Mouse (Mus musculus) kidney, postnatal 14 days (tissue): ENCODE data around the gene Kpna7.

ENCODE experiments used
- DNase-seq: peaks from one replicate; pipeline ENCODE4 v3.0.0; 2022; ENCODE audit warnings: mixed read lengths

Kpna7 gene

DNA sequence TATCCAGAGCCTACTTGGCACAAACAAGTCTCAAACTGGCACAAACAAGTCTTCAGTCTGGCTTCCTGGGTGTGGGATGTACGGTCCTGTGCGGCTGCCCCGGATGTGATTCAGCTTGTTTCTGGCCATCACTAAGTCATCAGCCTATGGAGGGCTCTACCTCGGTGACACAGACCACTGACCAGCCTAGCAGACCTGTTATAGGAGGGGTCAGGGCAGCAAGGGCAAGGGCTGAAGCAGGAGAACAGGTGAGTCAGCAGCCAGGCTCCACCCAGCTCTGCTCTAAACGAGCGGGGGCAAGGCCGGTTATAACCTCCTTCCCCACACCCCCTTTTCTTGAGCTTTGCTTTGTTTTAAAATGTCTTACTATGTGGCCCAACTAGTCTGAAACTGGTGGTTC lies 129.4 kb downstream of the Kpna7 start:
- DNase-seq: no peak

DNA sequence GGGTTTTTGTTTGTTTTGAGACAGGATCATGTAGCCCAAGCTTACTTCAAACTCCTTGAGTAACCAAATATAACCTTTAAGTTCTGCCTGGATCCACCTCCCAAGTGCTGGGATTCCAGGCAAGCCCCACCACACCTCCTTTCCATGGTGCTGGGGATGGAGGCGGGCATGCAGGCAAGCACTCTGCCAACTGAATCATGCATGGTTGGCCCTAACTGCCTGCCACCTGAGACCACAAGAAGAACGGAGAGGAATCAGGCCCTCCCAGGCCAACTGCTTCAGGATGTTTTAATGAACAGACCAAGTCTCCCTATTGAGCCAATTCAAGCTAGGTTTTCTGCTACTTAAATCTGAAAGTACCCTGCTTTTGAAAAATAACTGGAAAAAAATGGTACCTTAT lies 131.2 kb downstream of the Kpna7 start:
- no peak for DNase-seq

DNA sequence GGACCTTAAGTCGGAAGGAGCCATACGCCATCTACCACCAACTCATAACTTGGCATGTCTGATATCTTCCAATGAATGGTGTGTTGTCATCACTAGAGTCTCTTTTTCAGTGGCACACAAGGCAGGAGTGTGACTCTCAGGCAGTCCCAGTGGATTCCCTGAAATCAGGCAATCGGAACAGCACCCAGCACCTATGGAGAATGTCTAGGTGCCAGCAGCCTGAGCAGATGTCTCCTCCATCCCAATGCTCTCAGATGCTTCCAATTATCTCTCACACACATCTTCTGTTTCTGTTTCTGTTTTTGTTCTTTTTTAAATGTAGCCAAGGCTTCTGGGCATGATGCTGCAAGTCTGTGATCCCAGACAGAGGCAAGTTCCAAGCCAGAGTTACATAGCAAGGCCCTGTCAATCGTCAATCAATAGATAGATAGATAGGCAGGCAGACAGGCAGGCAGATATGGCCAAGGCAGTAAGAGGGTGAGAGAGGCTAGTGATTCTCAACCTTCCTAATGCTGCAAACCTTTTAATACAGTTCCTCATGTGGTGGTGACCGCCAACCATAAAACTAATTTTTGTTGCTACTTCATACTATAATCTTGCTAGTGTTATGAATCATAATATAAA lies 133.3 kb downstream of the Kpna7 start:
- DNase-seq: no peak

DNA sequence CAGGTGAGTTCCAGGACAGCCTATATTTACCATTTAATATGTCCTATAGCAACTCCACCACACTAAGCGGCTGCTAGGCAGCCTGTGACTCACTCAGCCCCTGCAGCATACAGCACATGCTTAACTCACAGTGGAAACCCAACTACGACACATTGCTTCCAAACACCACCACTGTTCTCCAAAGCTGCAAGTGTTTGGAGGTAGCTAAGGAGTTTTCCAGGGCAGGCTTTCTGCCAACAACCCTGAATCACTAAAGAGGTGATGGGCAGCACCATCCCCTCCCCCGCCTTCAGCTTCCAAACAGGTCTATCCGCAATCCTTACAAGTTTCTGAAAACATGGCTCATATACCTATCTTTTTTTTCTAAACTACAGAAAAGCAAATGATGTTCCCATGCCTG lies 134.0 kb downstream of the Kpna7 start:
- no peak for DNase-seq

DNA sequence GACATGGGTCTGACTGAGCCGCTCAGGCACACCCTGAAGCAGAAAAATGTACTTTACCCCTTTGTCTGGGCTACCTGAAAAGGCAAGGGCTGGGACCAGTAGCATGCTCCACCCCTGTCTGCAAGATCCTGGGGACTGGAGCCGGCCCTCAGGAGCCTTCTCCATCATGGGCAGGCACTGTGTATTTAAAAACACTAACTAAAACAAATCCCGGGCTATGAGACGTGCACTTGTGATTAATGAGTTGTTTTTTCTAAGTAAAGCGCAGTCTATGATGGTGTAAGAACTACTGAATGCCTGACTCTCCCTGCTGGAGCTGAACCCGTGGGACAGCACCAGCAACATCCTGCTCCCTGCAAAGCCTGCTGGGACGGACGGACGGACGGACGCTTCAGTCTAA lies 135.4 kb downstream of the Kpna7 start:
- DNase-seq: no peak

DNA sequence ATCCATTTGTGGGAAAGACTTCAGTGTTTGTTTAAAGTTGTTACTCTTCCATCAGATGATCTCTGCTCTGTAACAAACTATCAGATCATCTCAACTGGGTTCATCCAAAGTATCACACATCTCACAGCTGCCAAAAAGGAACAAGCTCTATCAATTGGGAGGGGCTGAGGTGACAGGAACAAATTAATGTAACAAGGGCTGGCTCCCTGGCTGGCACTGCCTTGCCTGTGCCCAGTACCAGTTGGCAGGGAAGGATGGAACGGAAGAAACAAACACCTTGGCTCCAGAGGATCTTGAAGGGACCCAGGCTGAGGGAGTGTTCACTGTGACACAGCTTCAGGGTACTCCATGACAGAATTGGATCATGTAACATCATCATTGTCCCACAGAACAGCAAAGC lies 135.8 kb downstream of the Kpna7 start:
- DNase-seq: no peak

DNA sequence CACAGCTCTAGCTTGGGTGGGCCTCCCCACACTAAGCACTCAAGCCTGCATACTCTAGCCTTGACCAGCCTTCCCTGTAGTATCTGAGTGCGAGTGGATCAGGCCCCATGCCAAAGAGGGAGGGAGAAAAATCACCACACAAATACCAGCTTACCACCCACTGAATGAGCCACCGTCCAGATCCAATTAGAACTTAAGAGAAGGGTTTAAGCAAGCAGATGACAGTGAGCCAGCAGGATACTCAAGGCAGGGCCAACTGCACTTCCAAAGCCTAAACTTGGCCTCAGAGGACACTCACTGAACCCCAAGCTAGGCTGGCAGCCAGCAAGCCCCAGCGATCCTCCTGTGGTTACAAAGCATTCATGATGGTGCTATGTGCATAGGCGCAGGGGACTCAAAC lies 137.8 kb downstream of the Kpna7 start:
- DNase-seq: no peak

DNA sequence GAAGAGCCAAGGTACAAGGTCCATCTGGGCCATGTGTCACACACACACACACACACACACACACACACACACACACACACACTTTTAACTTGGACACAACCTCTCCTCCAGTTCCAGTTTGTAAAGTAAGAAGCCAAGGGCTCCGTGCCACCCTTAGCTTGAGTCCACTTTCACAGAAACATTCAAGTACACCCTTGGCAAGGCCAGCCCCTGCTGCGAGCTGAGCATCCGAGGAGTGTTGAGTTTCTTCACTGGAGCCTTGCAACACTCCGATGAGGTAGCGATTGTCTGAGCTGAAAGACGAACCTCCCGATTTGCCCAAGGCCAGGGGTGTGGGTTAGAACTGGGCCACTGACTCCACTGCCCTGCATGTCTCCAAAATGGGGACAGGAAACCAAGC lies 138.9 kb downstream of the Kpna7 start:
- DNase-seq: no peak

DNA sequence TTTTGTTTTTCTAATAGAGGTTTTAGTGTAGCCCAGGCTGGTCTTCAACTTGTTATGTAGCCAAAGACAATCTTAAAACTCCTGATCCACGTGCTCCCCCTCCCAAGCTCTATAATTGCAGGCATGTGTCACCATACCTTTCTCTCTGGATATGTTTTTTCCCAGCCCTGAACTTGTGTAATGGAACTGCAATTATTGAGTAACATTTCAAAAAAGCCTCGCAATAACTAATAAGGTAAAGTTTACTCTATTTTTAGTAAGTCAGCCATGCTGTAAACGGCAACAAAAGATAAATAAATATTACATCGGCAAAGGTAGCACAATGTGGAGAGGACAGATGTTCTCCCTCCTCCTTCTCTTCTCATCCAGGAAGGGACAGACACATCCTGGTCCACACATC lies 139.5 kb downstream of the Kpna7 start:
- DNase-seq: no peak

DNA sequence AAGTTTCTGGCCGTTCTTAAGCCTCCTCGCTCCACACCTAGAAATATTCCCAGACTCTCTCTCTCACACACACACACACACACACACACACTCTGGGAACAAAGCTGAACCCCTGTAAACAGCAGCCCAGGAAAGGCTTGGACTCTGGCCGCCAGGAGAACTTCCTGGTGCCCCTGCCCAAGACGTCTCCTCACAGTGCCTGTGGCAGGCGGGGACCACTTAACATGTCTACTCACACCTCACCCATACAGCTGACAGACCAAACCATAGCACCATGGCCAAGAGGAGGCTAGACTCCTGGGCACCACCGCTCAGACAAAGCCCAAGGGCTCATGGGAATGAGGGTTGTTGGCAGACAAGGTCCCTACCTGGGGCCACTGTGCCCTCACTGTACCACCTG lies 140.5 kb downstream of the Kpna7 start:
- DNase-seq: no peak

DNA sequence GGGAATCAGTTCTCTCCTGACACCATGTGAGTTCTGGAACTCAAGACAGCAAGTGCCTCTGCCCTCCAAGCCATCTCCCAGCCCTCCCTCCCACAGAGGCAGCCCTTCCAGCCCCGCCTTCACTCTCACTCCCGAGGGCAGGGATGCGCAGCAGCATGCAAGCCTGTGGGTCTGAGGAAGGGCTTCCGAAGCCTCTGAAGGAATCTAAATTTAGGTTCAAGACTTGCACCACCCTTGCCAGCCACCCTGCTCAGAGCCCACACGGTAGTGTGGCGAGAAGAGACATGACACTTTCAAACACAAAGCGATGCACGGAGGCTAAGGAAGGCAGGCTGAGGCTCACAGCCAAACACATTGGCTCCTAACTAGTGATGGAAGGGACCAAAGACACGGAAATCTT lies 141.4 kb downstream of the Kpna7 start:
- DNase-seq: no peak

DNA sequence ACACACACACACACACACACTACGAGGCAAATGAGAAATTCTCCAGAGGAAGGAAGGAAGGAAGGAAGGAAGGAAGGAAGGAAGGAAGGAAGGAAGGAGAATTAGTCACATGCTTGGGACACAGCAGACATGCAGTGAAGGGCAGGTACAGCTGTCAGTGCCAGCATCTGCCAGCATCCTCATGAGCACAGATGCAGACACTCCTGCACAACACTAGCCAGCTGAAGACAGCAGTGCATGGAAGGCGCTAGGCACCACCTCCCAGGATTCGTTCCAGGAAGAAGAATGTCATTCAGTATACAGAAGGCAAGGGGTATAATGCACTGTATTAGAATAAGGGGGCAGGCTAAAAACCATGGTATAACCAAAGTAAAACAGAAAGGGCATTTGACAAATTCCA lies 142.9 kb downstream of the Kpna7 start:
- no peak for DNase-seq

DNA sequence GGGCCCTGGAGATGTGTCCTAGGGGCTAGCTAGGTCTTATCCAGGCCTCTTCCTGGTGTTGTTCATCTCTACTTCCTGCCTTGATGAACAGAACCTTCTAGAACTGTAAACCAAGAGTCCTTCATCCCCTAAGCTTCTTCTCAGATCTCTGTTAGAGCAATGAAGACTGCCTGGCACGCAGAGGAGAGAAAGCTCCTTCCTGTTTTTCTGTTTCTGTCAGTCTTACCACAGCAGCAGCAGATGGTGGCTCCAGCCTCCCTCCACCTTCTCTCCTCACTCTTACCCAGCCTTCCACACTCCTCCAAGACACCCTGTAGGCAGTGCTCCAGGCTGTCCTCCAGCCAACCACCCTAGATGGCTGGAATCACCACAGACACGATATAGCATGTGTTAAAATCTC lies 146.5 kb downstream of the Kpna7 start:
- DNase-seq: no peak
